Mouse (Mus musculus): Measurements from ENCODE around the gene Nqo2. TPM values are rescaled to one million over a fixed set of nuclear protein-coding genes. Genes with fewer than 3 reads are reported as not detected.
A peak's percentile ranks its signal among the peaks of the same experiment; 100 is the strongest.

The Nqo2 gene
- polyA plus RNA-seq, 1 experiment = 20.9 TPM

GRCm38 (mm10) chr13:33966025-33966412 is 1.5 kb downstream of the Nqo2 start:
- Histone ChIP-seq H3K4me3 (ENCODE audit: low read depth, low read length) (no peak overlapping the region), H3K4me1 (ENCODE audit: control insufficient read depth, insufficient read depth, low read length) (peaks cover 3% of the 10 kb centered on the region), H3K9ac (ENCODE audit: low read depth, poor library complexity, severe bottlenecking) (no peak overlapping the region), H3K9me3 (replicated peaks; ENCODE audit: control insufficient read depth, insufficient read depth, low read length, poor library complexity, severe bottlenecking) (no peaks in the 10 kb centered on the region), H3K27ac (ENCODE audit: insufficient read depth, low read length) (peak overlapping the region; percentile 80; the same call in 1 of the 2 replicates), H3K36me3 (ENCODE audit: control insufficient read depth, insufficient read depth, low read length, poor library complexity, severe bottlenecking) (no peaks in the 10 kb centered on the region), H3K27me3 (ENCODE audit: control insufficient read depth, insufficient read depth, low read length, poor library complexity, severe bottlenecking) (no peaks in the 10 kb centered on the region)
- TF ChIP-seq EP300 (IDR thresholded peaks at IDR 0.05; ENCODE audit: insufficient read depth, low read depth, low read length) = no peak
- TF ChIP-seq CTCF (IDR thresholded peaks at IDR 0.05; ENCODE audit: low read depth, low read length) = no peak
- no peak for TF ChIP-seq POLR2A (IDR thresholded peaks at IDR 0.05; ENCODE audit: insufficient read depth, low read length)

GRCm38 (mm10) chr13:33966574-33966973 is 2.1 kb downstream of the Nqo2 start:
- no peak overlapping the region for H3K4me3 ChIP-seq (ENCODE audit: low read depth, low read length)
- no peaks in the 10 kb centered on the region for H3K9me3 ChIP-seq (replicated peaks; ENCODE audit: control insufficient read depth, insufficient read depth, low read length, poor library complexity, severe bottlenecking)
- no peak overlapping the region for H3K9ac ChIP-seq (ENCODE audit: low read depth, poor library complexity, severe bottlenecking)
- no peaks in the 10 kb centered on the region for H3K36me3 ChIP-seq (ENCODE audit: control insufficient read depth, insufficient read depth, low read length, poor library complexity, severe bottlenecking)
- H3K4me1 ChIP-seq (ENCODE audit: control insufficient read depth, insufficient read depth, low read length) = peaks cover 3% of the 10 kb centered on the region
- TF ChIP-seq POLR2A (IDR thresholded peaks at IDR 0.05; ENCODE audit: insufficient read depth, low read length) = no peak
- no peak for TF ChIP-seq CTCF (IDR thresholded peaks at IDR 0.05; ENCODE audit: low read depth, low read length)
- H3K27me3 ChIP-seq (ENCODE audit: control insufficient read depth, insufficient read depth, low read length, poor library complexity, severe bottlenecking) = no peaks in the 10 kb centered on the region
- no peak overlapping the region for H3K27ac ChIP-seq (ENCODE audit: insufficient read depth, low read length)

GRCm38 (mm10) chr13:33989625-33990024 is 25.1 kb downstream of the Nqo2 start:
- H3K27ac ChIP-seq (ENCODE audit: insufficient read depth, low read length) = no peak overlapping the region
- no peak overlapping the region for H3K9ac ChIP-seq (ENCODE audit: low read depth, poor library complexity, severe bottlenecking)
- H3K4me3 ChIP-seq (ENCODE audit: low read depth, low read length) = no peak overlapping the region
- H3K9me3 ChIP-seq (replicated peaks; ENCODE audit: control insufficient read depth, insufficient read depth, low read length, poor library complexity, severe bottlenecking) = no peaks in the 10 kb centered on the region
- no peak for TF ChIP-seq POLR2A (IDR thresholded peaks at IDR 0.05; ENCODE audit: insufficient read depth, low read length)
- TF ChIP-seq EP300 (IDR thresholded peaks at IDR 0.05; ENCODE audit: insufficient read depth, low read depth, low read length) = no peak
- TF ChIP-seq CTCF (IDR thresholded peaks at IDR 0.05; ENCODE audit: low read depth, low read length) = no peak
- no peaks in the 10 kb centered on the region for H3K27me3 ChIP-seq (ENCODE audit: control insufficient read depth, insufficient read depth, low read length, poor library complexity, severe bottlenecking)
- H3K4me1 ChIP-seq (ENCODE audit: control insufficient read depth, insufficient read depth, low read length) = peaks cover 2% of the 10 kb centered on the region
- peaks cover 6% of the 10 kb centered on the region for H3K36me3 ChIP-seq (ENCODE audit: control insufficient read depth, insufficient read depth, low read length, poor library complexity, severe bottlenecking)

- no peak overlapping the region for H3K4me3 ChIP-seq (ENCODE audit: low read depth, low read length)
- no peak overlapping the region for H3K9ac ChIP-seq (ENCODE audit: low read depth, poor library complexity, severe bottlenecking)
- no peaks in the 10 kb centered on the region for H3K9me3 ChIP-seq (replicated peaks; ENCODE audit: control insufficient read depth, insufficient read depth, low read length, poor library complexity, severe bottlenecking)
- no peaks in the 10 kb centered on the region for H3K36me3 ChIP-seq (ENCODE audit: control insufficient read depth, insufficient read depth, low read length, poor library complexity, severe bottlenecking)
- no peaks in the 10 kb centered on the region for H3K4me1 ChIP-seq (ENCODE audit: control insufficient read depth, insufficient read depth, low read length)
- TF ChIP-seq EP300 (IDR thresholded peaks at IDR 0.05; ENCODE audit: insufficient read depth, low read depth, low read length) (no peak), CTCF (IDR thresholded peaks at IDR 0.05; ENCODE audit: low read depth, low read length) (peak; percentile 53)
- no peak overlapping the region for H3K27ac ChIP-seq (ENCODE audit: insufficient read depth, low read length)
- no peaks in the 10 kb centered on the region for H3K27me3 ChIP-seq (ENCODE audit: control insufficient read depth, insufficient read depth, low read length, poor library complexity, severe bottlenecking)
These were observed 30.7 kb downstream of the Nqo2 start for GRCm38 (mm10) chr13:33995197-33995596.

GRCm38 (mm10) chr13:34002058-34003006 is 37.8 kb downstream of the Nqo2 start, which contains the start of the genes Ripk1 and Serpinb6a:
TSS of gene Ripk1 (plus strand) at chr13:34002363.
TSS of gene Serpinb6a (minus strand) at chr13:34002794.
- no peak within 1 kb of the TSS for H3K27ac ChIP-seq (ENCODE audit: insufficient read depth, low read length)
- TF ChIP-seq CTCF (IDR thresholded peaks at IDR 0.05; ENCODE audit: low read depth, low read length) (peak; percentile 54), EP300 (IDR thresholded peaks at IDR 0.05; ENCODE audit: insufficient read depth, low read depth, low read length) (0 out of 2 replicates have a peak, but pooled peaks have one; percentile 29), POLR2A (IDR thresholded peaks at IDR 0.05; ENCODE audit: insufficient read depth, low read length) (no peak)
- no peaks in the 10 kb centered on the region for H3K27me3 ChIP-seq (ENCODE audit: control insufficient read depth, insufficient read depth, low read length, poor library complexity, severe bottlenecking)
- peak within 1 kb of the TSS; percentile 80 for H3K9ac ChIP-seq (ENCODE audit: low read depth, poor library complexity, severe bottlenecking)
- H3K36me3 ChIP-seq (ENCODE audit: control insufficient read depth, insufficient read depth, low read length, poor library complexity, severe bottlenecking) = no peaks in the 10 kb centered on the region
- H3K4me3 ChIP-seq (ENCODE audit: low read depth, low read length) = peak within 1 kb of the TSS; percentile 87
- H3K9me3 ChIP-seq (replicated peaks; ENCODE audit: control insufficient read depth, insufficient read depth, low read length, poor library complexity, severe bottlenecking) = no peaks in the 10 kb centered on the region
- H3K4me1 ChIP-seq (ENCODE audit: control insufficient read depth, insufficient read depth, low read length) = no peaks in the 10 kb centered on the region

GRCm38 (mm10) chr13:34003058-34003457 is 38.6 kb downstream of the Nqo2 start:
- no peak overlapping the region for H3K27ac ChIP-seq (ENCODE audit: insufficient read depth, low read length)
- 0 out of 2 replicates have a peak overlapping the region, but pooled peaks have one; percentile 80 for H3K9ac ChIP-seq (ENCODE audit: low read depth, poor library complexity, severe bottlenecking)
- peak overlapping the region; percentile 87 for H3K4me3 ChIP-seq (ENCODE audit: low read depth, low read length)
- H3K4me1 ChIP-seq (ENCODE audit: control insufficient read depth, insufficient read depth, low read length) = no peaks in the 10 kb centered on the region
- H3K27me3 ChIP-seq (ENCODE audit: control insufficient read depth, insufficient read depth, low read length, poor library complexity, severe bottlenecking) = no peaks in the 10 kb centered on the region
- no peaks in the 10 kb centered on the region for H3K9me3 ChIP-seq (replicated peaks; ENCODE audit: control insufficient read depth, insufficient read depth, low read length, poor library complexity, severe bottlenecking)
- H3K36me3 ChIP-seq (ENCODE audit: control insufficient read depth, insufficient read depth, low read length, poor library complexity, severe bottlenecking) = no peaks in the 10 kb centered on the region
- TF ChIP-seq EP300 (IDR thresholded peaks at IDR 0.05; ENCODE audit: insufficient read depth, low read depth, low read length) = no peak
- TF ChIP-seq POLR2A (IDR thresholded peaks at IDR 0.05; ENCODE audit: insufficient read depth, low read length) = no peak
- no peak for TF ChIP-seq CTCF (IDR thresholded peaks at IDR 0.05; ENCODE audit: low read depth, low read length)

Measured in ES-Bruce4 (cell line).